Mouse (Mus musculus) right cerebral cortex, postnatal 14 days (tissue): Measurements from ENCODE around the gene Entr1.

Source experiments
- DNase-seq: peaks from one replicate; pipeline ENCODE4 v3.0.0; 2022

The Entr1 gene

DNA sequence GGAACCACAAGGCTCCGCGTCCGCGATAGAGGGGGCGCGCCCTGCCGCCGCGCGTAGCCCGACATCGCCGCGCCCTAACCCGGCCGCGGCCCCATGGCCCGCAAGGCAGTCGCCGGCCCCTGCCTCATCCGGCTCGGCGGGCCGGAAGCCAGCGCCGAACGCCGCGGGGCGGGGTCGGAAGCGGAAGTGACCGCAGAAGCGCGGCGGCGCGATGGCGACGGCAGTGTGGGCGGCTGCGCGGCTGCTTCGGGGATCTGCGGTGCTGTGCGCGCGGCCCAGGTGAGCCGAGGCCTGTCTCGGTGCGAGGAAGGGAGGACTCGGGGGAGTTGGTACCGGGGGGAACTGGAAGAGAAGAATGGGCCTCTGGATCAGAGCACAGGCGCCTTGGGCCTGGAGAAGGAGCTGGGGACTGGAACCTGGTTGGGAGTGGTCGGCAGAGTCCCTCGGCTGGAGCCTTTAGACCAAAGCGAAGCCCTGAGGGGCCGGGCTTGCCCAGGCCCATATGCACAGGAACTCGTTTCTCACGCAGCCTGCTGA, at the start of gene Entr1, which contains the start of gene Pmpca:
Gene Entr1, minus strand, starts transcription at position 163 of the 537 bp plus-strand sequence.
Gene Pmpca, plus strand, starts transcription at position 186 of the 537 bp plus-strand sequence.
- peak; percentile 90 for DNase-seq

DNA sequence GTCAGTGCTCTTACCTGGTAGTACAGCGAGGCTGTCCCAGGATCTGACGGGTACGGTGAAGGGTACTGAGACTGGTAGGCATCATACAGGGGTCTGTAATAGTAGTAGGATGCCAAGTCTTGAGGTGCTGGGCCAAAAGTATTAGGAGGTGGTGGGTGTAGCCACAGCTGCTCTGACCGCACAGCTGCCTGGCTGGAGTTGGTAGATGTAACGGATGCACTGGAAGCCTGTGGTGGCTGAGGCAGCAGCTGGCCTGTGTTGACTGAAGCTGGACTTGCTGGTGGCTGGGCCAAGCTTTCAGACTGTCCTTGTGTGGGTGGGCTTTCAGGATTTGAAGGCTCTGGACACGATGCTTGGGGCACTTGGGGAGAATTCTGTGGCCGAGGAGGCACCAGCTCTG, 49.3 kb upstream of the Entr1 start:
- no peak for DNase-seq

DNA sequence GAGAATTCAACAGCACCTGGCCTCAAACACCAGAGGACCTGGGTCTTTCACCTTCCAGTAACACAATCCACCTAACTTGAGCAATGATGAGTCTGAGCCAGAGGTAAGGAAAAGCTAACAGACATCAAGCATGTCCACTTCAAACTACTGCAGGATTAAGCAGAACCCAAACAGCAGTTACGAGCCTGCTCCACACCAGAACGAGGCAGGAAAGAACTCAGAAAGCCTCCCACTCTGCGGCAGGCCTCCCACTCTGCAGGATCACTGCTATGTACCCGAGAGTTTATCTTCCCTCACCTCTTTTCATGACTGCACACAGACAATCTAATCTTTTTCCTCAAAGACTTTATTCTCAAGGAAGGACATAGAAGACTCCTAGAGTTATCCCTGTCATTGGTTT, 48.1 kb upstream of the Entr1 start:
- no peak for DNase-seq

DNA sequence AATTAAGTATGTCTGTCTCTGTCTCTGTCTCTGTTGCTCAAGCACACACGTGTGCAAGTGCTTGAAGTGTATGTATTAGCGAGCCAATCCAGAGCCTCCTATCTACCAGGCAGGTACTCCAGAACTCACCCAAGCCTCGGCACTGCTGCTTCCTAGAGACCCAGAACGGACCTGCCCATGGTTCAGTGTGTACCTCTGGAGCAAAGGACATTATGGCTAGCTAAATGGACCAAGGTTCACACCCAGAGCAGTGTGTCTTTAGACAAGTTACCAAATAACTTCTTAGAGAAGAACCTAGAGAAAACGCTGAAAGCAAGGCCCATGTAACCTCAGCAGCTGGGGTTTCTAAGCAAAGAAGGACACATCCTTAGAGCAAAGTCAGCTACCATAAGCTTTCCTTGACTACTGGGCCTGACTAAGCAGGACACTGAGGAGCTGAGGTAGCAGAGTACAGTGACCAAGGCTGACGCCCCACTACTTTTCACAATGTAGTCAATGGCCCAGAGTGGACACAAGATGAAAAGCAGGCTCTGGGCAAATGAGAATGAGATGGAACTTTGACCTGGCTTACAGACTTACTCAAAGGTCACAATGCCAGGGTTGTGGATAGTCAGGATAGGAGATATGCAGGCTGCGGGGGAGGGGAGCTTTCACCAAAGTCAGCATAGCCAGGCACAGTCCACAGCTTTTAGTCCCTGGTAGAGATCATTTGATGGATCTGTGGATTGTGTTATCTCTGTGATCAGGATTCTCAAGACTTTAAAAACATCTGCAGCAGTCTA, 45.9 kb upstream of the Entr1 start:
- no peak for DNase-seq

DNA sequence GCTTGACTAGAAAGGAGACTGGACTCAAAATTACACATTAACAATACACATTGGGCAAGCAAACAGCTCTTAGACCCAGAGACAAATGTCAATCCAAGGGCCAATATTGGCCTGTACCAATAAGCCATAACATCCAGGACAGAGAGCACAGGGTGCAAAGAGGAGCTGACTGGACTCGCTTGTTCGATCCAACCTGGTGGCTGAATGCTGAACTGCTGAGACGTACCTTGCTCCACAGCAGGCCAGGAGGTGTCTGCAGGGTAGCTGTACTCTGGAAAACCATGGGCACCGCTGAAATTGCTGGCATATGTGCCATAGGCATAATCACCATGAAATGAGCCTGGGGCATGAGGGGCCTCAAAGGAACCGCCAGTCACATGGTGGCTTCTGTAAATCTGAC, 40.7 kb upstream of the Entr1 start:
- DNase-seq = no peak

DNA sequence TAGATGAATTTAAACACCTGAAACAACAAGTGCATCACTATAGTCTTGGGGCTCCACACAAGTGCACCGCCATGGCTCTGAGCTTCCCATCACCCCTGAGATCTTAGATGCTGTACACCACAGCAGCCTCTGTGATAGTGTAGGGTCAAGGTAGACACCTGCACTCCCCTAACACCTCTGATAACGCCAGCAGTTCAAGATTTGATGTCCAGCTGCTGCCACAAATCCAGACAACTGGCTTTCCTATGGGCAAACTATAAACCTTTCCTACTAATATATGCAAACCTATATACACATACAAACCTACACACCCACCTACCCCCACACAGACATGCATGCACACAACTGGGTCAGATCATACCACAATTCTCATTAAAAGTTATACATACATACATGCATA, 35.4 kb upstream of the Entr1 start:
- no peak for DNase-seq

DNA sequence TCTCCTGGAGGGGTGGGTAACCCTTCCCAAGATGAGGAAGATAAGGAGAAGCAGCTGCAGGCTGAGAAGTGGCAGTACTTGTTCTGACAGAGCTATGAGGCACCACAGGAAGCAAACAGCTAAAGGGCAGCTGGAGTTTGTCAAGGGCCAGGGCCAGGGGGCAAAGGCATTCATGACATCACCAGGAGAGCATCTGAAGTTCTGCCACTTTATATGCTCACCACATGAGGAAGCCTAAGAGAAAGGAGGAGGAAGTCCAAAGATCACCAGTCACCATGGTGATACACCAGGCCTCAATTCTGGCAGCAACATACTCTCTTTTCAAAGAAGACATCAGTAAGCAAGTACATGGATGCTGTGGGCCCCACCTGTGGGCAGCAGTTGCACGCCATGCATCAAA, 34.0 kb upstream of the Entr1 start:
- no peak for DNase-seq

DNA sequence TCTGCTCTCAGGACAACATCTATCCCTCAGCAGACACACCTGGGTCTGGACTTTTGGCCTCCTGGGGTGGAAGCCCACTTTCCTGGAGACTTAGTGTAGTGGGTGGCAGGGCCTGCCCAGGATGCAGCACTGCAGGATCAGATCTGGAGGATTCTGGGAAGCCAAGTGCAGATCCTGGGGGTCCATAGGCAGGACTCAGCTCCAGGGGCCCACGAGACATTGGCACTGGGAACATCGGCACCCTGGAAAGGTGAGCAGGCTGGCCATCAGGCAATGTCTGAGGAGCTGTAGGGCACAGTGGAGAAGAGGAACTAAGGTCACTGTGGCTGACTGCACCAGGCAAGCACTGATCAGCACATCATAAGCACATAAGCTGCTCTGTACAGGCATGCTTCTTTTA, 32.9 kb upstream of the Entr1 start:
- DNase-seq = no peak

DNA sequence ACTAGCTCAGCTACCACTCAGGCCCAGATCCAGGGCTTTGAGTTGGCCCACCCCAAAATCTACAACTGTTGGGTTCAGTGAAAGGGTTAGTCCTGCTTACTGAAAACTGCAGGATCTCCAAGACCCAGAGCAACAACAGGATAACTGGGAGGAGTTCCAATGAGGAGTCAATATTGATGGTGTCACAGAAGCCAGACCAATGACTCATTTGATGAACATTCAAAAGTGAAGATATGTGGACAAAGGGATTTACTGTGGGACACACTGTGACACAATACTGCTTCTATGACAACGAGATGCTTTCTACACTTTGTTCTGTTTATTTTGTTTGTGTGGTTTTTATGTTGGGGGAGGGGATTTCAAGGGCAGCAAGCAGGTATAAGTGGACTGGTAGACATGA, 29.0 kb upstream of the Entr1 start:
- DNase-seq = no peak

DNA sequence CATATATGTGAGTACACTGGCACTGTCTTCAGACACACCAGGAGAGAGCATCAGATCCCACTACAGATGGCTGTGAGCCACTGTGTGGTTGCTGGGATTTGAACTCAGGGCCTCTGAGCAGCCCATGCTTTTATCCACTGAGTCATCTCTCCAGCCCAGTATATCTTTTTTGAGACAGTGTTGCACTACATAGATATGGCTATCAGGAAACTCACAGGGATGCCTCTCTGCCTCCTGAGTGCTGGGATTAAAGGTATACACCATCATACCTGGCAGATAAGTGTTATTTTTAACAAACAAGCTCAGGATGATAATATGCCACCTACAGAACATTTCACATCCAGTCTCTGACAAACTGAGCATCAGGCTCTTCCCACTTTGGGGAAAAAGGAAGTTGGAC, 27.9 kb upstream of the Entr1 start:
- no peak for DNase-seq

DNA sequence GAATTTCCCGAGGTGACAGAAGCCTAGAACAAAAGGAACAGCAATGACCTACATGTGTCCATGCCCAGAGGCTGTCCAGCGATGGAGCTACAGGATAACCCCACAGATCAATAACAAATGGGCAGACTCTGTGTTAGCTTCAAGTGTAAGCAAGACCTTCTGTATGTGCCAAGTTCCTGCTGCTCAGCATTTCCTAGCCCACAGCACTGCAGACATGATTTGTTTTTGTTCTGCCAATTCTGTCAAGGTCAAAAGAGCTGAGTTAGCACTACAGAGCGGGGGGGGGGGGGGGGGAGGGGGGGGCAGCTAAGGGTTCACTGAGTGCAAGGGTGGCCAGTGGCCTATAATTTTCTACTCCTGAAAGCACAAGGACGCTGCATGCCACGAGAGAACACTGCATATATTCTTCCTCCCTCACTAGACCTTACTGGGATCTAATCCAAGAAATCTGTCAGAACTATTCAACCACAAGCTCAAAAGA, 21.9 kb upstream of the Entr1 start:
- no peak for DNase-seq

DNA sequence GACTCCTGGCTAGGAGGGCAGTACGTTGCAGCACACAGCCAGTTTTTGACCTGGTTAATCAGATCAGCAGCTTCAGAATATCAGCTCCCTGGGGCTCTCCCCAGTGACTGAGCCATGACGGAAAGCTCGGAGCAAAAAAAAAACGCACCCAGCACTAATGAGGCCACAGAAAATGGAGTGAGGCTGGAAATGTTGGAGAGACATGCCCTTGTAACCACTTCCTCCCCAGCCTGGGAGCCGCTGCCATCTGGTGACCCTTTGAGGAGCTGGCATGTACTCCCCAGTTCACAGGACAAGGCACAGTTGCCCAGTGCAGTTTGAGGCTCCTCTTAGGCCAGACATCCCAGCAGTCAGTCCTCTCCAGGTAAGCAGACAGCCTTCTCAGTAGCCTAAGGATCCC, 21.0 kb upstream of the Entr1 start:
- no peak for DNase-seq

DNA sequence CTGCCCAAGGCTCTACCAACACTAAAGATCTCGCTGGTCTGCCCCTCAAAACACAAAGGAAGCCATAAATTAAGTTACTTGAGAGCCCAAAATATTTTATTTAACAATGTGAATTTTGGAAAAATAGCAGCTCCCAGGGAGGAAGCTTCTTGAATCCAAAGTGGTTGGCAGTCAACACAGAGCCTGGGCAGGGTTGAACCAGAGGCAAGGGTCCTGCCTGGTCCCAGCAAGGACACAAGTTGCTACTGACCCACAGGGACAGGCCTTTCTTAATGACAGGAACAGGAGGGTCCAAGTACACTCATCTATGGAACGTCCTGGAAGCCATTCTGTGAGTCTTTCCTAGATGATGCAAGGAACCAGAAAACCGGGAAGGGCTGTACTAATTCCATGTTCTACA, 20.2 kb upstream of the Entr1 start:
- DNase-seq = no peak

DNA sequence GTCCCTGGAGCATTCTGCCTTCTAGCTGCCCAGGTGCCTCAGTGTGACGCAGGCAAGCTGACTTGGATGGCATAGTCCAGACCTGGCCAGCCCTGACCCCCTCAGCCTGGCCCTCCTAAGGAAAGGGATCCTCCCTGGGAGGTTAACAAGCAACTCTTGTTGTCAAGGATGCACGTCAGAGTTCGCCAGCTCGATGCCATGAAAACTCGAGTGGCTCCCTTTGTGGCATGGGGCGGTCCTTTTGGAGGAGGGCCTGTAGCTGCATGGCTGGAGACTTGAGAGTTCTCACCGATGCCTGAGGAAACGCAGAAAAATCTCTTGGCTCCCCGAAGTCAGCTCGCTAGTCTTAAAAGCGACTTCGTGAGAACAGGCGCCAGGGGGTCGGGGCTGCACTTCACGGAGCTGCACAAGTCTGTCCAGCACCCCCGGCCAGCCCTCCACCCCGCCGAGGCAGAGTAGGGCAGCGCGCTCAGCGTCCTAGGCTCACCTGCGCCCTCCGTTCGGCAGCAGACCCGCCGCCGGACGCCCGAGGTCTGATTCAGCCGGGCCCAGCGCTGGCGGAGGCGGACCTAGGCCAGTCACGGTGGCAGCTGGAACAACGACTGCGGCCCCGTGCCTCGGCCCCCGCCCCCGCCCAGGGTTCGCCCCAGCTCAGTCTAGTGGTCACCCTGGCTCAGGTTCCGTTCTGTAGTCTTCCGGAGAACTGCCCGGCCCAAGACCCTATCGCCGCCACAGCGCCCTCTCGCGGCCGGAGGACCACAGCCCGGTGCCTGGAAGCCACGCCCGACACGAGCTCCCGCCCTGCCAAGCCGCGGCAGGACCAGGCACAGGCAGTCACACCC, 19.6 kb upstream of the Entr1 start, which contains the start of gene Inpp5e:
Gene Inpp5e, minus strand, starts transcription at position 689 of the 842 bp plus-strand sequence.
- DNase-seq = peak; percentile 98

DNA sequence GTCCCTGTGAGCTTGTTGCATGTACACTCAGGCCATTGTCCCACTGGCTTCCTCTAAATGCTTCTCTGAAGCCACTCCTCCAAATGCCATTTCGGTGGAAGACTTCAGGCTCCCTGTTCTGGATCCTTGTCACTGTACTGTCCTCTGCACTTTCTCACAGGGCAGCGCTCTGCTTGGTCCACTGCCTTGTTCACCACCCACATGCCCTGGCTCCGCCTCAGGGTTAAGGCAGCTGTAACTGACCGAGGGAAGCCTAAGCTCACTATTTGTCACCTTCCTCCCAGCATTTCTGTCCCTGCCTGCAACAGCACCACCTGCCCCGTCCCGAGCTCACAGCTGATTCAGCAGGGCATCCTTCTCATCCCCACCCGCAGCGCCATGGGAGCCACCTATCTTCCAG, 14.2 kb upstream of the Entr1 start:
- DNase-seq = no peak

DNA sequence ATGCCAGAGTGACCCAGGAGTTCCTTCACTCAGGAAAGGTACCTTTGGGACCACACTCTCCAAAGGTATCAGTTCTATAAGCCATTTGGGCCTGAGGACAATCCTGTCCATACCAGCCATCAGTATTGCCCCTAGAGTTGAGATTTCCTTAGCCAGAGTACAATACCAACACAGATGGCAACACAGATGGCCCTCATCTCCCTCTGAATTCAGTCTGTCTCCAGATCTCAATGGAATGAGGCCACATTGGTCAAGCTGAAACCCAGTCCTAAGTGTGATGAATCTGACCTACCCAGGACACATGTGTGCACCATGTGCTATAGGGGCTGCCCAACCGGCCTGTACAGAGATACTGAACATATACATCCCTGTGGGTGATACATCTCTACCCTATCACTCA, 13.1 kb upstream of the Entr1 start:
- DNase-seq = no peak

DNA sequence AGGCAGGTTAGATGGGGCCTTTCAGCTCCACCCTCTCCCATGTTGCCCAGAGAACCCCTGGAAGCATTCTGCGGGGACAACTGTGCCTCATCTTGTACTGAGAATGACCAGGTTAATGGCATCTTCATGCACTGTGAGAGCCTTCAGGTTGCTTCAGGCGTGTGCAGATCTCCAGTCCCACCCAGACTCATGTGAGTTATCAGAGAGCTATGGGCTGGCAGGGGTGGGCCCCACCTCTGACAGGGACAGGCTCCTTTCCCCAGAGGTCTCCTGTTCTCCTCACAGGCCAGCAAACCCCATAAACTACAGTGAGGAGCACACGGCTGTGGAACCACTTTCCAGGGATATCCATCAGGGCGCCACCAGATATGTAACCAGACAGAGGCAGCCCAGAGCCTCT, 11.9 kb upstream of the Entr1 start:
- no peak for DNase-seq

DNA sequence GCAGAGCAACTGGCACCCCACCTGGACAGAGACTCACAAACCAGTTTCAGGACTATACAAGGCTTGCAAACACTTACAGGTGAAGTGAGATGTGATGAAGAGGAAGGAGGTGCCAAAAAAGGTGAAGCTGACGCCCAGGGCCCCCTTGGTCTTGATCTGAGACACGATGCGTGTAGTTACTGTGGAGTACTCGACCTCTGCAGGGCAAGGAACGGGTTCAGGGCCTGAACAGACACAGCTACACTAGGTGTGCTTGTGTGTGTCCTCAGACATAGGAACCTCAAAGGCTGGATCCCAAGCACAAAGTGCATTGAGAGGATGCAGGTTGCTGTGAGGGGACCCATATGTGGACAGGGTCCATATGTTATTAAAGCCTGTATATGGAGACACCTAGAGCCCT, 11.2 kb upstream of the Entr1 start:
- no peak for DNase-seq

DNA sequence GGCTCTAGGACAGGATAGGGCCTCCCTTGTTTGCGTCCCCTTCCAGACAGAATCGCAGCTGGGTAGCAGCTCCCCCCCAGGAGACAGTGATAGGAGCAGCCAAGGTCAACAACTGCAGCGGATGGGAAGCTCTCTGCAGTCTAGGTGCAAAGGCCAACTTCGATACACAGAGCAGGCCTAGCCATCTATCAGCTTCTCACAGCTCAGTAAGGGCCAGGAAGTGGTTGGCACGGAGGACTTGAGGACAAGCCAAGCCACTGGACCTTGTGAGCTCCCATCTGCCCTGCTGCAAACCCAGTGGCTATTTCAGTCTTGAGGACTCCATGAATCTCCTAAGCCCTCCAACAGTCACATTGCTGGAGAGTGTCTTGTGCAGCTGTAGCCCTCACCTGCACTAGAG, 10.5 kb upstream of the Entr1 start:
- no peak for DNase-seq

DNA sequence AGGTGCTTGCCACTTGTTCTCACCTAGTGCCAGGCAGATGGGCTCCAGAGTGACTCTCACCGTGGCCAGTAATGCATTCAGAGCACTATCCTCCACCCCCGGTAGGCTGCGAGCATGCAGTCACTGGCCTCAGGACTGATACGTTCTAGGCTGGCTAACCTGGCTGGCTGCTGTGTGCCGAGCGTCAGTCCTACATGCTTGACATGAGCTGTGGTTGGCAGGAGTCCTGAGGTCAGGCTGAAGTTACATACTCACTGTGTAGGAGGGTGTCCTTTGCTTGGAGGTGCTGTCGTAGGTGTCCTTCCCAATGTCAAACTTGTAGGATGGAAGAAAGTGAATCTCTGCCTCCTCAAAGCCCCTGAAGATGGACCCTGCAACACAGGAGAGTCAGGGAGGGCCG, 9.9 kb upstream of the Entr1 start:
- no peak for DNase-seq

DNA sequence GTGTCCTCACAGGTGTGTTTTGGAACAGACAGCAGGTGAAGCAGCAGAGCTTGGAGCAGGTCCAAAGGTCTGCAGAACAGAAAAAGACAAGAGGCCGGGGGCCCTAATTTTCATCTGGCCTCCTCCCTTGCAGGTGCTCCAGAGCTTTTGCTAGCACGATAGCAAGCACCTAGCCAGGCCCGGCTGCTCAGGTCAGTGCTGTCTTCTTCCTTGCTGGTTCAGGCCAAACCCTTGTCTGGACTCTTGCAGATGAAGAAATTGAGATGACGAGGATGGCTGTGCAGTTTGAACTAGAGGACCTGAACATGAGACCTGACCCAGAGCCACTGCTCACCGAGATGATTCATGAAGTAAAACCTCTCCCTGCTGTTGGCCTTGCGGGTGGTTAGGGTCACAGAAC, 2.5 kb upstream of the Entr1 start:
- no peak for DNase-seq

DNA sequence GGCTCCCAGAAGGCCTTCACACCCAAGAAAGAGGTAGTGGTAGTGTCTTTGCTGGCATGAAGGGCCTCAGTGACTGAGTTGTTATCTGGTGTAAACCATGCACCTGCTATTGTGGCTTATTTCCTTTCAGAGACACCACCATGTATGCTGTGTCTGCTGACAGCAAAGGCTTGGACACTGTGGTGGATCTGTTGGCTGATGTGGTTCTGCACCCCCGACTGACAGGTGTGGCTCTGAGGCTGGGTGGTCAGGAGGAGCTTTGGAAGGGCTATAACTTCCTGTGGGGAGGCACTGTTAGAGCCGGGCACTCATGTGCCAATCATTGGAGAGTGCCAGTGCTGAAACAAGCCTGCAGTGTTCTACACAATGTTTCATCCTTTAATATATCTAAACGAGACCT, 1.8 kb upstream of the Entr1 start:
- no peak for DNase-seq

DNA sequence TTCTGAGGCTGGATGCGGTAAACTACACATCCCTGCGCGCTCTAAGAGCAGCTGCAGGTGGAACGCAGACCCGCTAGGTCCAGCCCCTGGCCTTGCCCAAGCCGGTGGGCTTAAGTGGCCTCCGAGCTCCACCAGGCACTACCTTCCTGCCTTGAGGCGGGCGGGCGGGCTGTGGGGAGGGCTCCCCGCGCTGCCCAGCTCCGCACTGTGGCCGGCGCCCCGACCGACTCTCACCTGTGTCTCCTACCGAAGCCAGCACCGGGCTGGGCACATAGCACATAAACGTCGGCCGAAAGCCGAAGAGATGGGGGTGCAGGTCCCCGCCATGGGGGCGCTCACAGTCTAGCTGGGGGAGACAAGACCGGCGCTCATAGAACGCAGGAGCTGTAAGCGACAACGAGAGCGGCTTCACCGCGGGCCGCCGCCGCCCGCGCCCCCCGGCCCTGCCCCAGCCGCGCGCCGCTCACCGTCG, 398 bp downstream of the Entr1 start:
- DNase-seq = no peak

DNA sequence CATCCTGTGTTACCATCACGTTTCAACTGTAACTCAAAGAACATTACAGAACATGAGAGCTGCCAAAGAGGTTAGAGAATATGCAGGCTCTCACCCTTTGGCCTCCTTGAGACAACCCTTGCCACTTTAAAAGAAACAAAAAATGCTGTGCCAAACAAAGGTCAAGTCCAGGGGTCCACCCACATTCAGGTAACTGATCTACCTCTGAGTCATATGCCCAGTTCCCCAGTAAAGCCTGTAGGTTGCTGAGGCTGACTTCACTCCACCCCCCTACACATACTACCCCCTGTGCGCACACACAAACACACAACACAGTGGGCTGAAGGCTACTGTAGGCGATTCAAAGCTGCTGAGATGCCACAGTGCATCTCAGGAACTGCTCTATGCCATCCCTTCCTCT, 1.4 kb downstream of the Entr1 start:
- no peak for DNase-seq
